Mouse (Mus musculus): ENCODE results near the gene Cd96. TPM values are rescaled to one million over a fixed set of nuclear protein-coding genes. Genes with fewer than 3 reads are reported as not detected.
A peak's percentile ranks its signal among the peaks of the same experiment; 100 is the strongest.

Cd96 gene
- polyA plus RNA-seq, 1 experiment, result not detected

- Histone ChIP-seq H3K4me3 (ENCODE audit: insufficient read depth, low read depth, low read length) (no peak overlapping the region), H3K4me1 (ENCODE audit: control insufficient read depth, insufficient read depth, insufficient read length, low read length) (peaks cover 3% of the 10 kb centered on the region), H3K27ac (replicated peaks; ENCODE audit: low read depth, low read length) (no peak overlapping the region)
These were observed 108.4 kb downstream of the Cd96 start for GRCm38 (mm10) chr16:46011696-46012095.

GRCm38 (mm10) chr16:46010906-46011220 is 109.2 kb downstream of the Cd96 start:
- Histone ChIP-seq H3K4me1 (ENCODE audit: control insufficient read depth, insufficient read depth, insufficient read length, low read length) (peaks cover 3% of the 10 kb centered on the region), H3K4me3 (ENCODE audit: insufficient read depth, low read depth, low read length) (peak overlapping the region; percentile 61), H3K27ac (replicated peaks; ENCODE audit: low read depth, low read length) (no peak overlapping the region)

DNA sequence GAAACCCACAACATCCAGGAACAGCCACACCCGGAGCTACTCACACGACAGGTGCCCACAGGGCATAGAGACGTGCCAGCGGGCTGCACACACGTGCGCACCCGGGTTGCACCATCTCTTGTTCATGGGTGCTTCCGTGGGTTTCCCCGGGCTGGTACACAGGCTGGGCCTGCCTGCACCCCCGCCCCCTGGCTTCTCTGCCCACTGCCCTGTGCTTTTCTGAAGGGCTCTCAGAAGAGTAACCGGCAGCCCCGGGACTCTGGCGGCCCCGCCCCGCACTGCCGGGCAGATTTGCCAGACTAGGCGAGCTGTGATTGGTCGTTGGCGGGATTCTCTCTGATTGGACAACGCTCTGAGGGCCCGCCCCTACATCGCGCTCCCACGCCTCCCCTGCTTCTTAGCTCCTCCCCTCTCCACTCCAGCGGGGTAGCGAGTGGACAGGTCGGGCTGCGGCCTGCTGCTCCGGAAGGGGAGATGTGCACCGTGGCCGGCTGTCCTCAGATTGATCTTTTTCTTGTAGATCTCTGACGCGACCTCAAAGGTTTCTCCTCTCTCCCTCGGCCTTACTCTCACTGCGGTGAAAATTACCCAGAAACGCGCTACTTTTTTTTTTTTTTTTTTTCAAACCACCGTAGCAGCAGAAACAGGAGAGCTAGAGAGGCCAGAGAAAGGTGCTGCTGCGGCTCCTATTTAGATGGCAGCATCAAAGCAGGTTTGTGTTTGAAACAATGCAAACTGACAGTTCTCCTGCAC is 109.7 kb downstream of the Cd96 start, which contains the start of gene Plcxd2:
Gene Plcxd2, minus strand, starts transcription at position 66 of the 753 bp plus-strand sequence.
- H3K4me1 ChIP-seq (ENCODE audit: control insufficient read depth, insufficient read depth, insufficient read length, low read length), result peaks cover 3% of the 10 kb centered on the region
- H3K27ac ChIP-seq (replicated peaks; ENCODE audit: low read depth, low read length), result 0 out of 2 replicates have a peak within 1 kb of the TSS, but pooled peaks have one; percentile 35
- H3K4me3 ChIP-seq (ENCODE audit: insufficient read depth, low read depth, low read length), result peak within 1 kb of the TSS; percentile 65

DNA sequence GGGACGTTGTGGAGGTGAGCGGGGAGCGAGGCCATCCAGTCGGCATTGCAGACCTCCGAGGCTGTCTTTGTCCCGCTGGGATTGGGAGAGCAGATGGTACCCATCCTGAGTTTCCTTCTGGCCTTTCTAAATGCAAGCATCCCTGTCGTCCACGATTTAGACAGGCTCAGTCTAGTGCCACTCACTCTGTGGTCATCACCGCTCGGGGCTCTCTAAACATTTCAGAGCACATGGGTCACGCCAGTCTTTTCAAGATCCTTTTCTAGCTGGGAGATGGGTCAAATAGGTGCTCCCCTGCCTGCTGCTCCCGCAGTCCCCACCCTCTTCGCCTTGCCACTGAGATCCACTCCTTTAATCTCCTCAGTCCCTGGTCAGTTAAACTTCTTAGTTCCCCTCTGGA is 110.3 kb downstream of the Cd96 start:
- H3K27ac ChIP-seq (replicated peaks; ENCODE audit: low read depth, low read length), result no peak overlapping the region
- H3K4me1 ChIP-seq (ENCODE audit: control insufficient read depth, insufficient read depth, insufficient read length, low read length), result peaks cover 3% of the 10 kb centered on the region
- peak overlapping the region; percentile 65 for H3K4me3 ChIP-seq (ENCODE audit: insufficient read depth, low read depth, low read length)

DNA sequence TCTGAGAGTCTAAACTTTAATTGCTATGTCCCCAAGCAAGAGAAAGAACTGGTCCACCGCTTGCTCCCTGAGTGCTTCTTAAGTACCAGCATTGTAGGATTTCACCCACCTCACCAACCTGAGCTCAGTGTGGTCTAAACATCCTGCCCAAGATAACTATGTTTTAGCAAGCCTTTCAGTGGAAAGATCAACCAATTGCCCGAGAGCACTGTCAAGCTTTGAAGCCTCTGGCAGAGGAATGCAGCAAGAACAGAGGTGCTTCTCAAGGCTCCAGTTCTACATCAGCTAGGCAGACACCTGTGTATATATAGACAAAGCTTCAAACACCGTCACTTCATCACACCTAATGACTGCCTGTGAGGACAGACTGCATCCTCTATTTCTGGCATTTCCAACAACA is 111.3 kb downstream of the Cd96 start:
- peaks cover 3% of the 10 kb centered on the region for H3K4me1 ChIP-seq (ENCODE audit: control insufficient read depth, insufficient read depth, insufficient read length, low read length)
- H3K27ac ChIP-seq (replicated peaks; ENCODE audit: low read depth, low read length), result no peak overlapping the region
- H3K4me3 ChIP-seq (ENCODE audit: insufficient read depth, low read depth, low read length), result 0 out of 2 replicates have a peak overlapping the region, but pooled peaks have one; percentile 8

GRCm38 (mm10) chr16:46008036-46008605 is 111.9 kb downstream of the Cd96 start:
- Histone ChIP-seq H3K4me1 (ENCODE audit: control insufficient read depth, insufficient read depth, insufficient read length, low read length) (peaks cover 3% of the 10 kb centered on the region), H3K4me3 (ENCODE audit: insufficient read depth, low read depth, low read length) (no peak overlapping the region), H3K27ac (replicated peaks; ENCODE audit: low read depth, low read length) (no peak overlapping the region)

DNA sequence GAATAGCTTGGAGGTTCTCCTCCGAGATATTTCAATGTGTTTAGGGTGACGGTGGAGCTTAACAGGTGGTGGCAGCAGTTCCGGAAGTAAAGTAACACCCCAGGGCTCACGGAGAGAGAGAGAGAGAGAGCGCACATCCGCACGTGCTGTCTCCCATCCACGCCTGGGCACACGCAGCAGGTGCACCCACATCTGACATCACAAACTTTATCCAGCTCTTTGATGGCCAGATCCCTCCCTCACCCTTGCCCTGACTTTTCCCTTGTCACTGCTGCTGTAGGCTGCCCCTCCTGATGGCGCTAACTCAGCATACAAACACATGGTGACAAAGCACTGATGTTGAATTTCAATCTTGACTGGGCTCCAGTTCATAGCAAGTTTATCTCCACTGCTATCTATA is 113.8 kb downstream of the Cd96 start:
- Histone ChIP-seq H3K4me3 (ENCODE audit: insufficient read depth, low read depth, low read length) (no peak overlapping the region), H3K27ac (replicated peaks; ENCODE audit: low read depth, low read length) (no peak overlapping the region), H3K4me1 (ENCODE audit: control insufficient read depth, insufficient read depth, insufficient read length, low read length) (peaks cover 3% of the 10 kb centered on the region)

DNA sequence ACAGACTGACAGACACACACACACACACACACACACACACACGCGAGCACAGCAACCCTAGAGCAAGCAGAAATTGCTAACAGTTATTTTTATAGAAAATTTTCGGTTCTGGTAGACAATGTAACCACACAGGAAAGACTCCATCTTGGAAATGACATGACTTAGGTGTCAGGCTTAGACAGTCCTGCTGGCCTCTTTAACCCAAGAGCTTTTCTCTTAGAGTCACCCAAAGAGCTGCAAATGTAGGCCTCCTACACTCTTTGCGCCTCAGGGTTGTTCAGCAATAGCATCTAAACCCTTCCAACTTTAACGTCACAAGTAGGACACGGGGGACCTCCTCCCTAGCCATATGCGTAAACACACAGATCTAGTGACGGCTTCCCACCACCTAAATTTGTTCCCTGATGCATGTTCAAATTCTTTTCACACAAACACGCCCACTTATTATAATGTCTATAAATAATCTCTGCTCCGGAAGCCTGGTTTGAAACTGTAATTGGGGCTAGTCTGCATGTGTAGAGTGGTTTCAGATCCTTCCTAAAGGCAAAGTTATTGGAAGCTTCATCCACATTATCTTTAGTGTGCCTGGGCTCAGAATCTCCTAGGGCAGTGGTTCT is 118.4 kb downstream of the Cd96 start:
- H3K27ac ChIP-seq (replicated peaks; ENCODE audit: low read depth, low read length), result no peak overlapping the region
- H3K4me3 ChIP-seq (ENCODE audit: insufficient read depth, low read depth, low read length), result no peak overlapping the region
- no peaks in the 10 kb centered on the region for H3K4me1 ChIP-seq (ENCODE audit: control insufficient read depth, insufficient read depth, insufficient read length, low read length)

DNA sequence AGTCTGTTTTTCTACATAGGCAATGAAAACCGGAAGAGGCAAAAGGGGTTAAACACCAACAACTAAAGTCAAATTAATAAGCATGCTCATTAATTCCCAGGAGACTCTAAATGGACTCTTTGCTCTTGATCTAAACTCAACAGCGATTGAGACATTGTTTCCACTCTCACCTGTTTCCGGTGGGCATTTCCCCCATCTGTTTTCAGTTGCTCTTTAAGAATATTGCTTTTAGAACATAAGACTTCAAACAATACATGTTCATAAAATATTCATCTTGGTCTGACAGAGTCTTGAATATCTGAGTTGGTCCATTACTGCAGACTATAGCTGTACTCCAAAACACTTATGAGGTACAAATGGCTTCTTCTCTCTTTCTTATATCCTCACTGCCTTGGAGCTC is 119.1 kb downstream of the Cd96 start:
- Histone ChIP-seq H3K4me1 (ENCODE audit: control insufficient read depth, insufficient read depth, insufficient read length, low read length) (no peaks in the 10 kb centered on the region), H3K27ac (replicated peaks; ENCODE audit: low read depth, low read length) (no peak overlapping the region), H3K4me3 (ENCODE audit: insufficient read depth, low read depth, low read length) (no peak overlapping the region)

DNA sequence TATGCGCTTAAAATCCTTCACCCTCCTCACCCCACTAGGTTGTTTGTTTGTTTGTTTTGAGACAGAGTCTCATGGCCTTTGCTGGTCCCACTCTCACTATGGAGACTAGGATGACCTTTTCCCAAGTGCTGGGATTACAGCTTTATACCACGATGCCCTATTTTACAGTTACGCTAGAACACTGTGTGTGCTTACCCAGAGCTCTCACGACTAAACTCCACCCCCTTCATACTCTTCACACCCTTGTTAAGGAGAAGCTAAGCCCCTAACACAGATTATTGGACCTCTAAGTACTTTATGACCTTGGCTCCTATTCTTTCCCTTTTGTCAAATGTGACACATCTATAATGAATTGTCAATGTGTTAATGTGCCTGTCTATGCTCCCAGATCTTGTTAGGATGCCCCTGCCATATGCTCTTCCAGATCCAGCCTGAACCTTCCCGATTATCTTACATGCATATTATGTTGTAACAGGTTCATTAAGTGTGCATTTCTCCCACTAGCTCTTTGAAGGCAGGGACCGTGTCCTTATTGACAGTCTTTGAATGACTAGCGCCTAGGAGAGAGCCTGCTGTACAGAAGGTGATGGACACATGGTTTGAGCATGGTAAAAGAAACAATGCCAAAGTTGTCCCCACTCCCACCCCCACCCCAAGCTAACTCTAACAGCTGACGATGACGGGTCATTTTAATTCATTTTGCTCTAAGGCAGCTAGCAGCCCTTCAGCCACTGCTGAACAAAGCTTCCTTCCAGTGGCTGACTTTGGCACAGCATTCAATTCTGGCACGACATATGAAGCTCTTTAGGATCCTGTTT is 120.5 kb downstream of the Cd96 start:
- H3K4me1 ChIP-seq (ENCODE audit: control insufficient read depth, insufficient read depth, insufficient read length, low read length), result no peaks in the 10 kb centered on the region
- no peak overlapping the region for H3K27ac ChIP-seq (replicated peaks; ENCODE audit: low read depth, low read length)
- no peak overlapping the region for H3K4me3 ChIP-seq (ENCODE audit: insufficient read depth, low read depth, low read length)

- no peak overlapping the region for H3K27ac ChIP-seq (replicated peaks; ENCODE audit: low read depth, low read length)
- no peaks in the 10 kb centered on the region for H3K4me1 ChIP-seq (ENCODE audit: control insufficient read depth, insufficient read depth, insufficient read length, low read length)
- H3K4me3 ChIP-seq (ENCODE audit: insufficient read depth, low read depth, low read length), result no peak overlapping the region
These were observed 121.8 kb downstream of the Cd96 start for GRCm38 (mm10) chr16:45998231-45998630.

DNA sequence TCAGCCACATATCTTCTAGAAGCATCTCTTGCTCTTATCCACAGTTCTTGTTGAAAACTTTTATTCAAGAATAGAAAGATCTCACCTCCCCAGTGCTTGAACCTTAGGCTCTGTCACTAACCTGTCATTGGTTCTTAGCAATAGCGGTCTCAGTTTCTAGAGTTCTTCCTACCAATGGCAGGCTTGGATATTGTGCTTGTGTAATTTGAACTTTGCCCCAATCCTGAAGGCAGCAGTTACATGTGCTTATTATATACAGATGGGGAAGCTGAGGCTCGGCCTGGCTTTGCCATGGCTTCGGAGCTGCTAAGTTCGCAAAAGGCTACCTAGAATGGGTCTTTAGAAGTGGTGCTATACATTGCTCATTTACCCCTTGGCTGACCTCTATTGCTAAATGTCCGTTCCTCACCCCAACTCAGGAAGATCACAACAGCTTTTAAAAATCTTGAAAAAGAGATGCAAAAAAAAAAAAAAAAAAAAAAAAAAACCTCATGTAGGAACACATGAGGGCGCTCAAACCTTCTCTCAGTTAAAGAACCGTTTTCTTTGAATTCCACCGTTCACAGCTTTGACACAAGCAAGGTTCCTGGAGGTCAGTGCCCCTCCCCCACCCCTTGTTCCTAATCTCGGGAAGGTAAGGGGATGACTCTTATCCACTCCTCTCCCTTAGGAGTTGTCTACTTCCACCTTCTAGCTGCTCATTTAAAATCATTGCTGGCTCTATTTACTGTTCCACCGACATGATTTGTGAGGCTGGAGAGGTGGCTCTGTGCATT is 129.0 kb downstream of the Cd96 start:
- Histone ChIP-seq H3K4me1 (ENCODE audit: control insufficient read depth, insufficient read depth, insufficient read length, low read length) (no peaks in the 10 kb centered on the region), H3K27ac (replicated peaks; ENCODE audit: low read depth, low read length) (no peak overlapping the region), H3K4me3 (ENCODE audit: insufficient read depth, low read depth, low read length) (no peak overlapping the region)

- H3K27ac ChIP-seq (replicated peaks; ENCODE audit: low read depth, low read length), result no peak overlapping the region
- H3K4me1 ChIP-seq (ENCODE audit: control insufficient read depth, insufficient read depth, insufficient read length, low read length), result no peaks in the 10 kb centered on the region
- H3K4me3 ChIP-seq (ENCODE audit: insufficient read depth, low read depth, low read length), result no peak overlapping the region
These were observed 133.8 kb downstream of the Cd96 start for GRCm38 (mm10) chr16:45986236-45986635.

All from brown adipose tissue, adult 24 weeks (tissue).